Mouse (Mus musculus): Measurements from ENCODE around the gene Lcor.

DNA sequence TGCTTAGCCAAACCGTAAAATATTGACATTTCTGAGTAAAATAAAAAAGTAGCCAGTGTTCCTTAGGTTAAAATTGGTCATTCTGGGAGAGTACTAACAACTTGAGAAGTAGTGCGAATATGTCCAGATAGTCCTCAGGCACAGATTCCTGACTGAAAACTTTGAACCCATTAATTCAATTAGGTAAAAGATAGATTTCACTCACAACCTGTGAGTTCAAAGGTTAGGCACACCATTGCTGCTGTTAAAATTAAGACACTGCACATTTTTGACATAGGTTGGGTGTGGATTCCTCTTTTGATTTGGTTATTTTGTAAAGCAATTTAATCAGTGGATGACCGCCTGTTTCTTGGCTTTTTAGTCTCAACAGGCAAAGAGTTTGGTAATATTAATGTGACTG lies 78.4 kb downstream of the Lcor start:
- TF ChIP-seq EP300 (optimal IDR thresholded peaks at IDR 0.05): no peak
- TF ChIP-seq CTCF (IDR thresholded peaks at IDR 0.05; ENCODE audit: low read depth): no peak

Measured in stomach, postnatal 0 days (tissue).